Mouse (Mus musculus) cerebellum, adult 11-12 months (tissue): ENCODE measurements around the gene Ier5l.

Source experiments
- DNase-seq: peaks from one replicate; pipeline ENCODE4 v3.0.0; 2022

The Ier5l gene

DNA sequence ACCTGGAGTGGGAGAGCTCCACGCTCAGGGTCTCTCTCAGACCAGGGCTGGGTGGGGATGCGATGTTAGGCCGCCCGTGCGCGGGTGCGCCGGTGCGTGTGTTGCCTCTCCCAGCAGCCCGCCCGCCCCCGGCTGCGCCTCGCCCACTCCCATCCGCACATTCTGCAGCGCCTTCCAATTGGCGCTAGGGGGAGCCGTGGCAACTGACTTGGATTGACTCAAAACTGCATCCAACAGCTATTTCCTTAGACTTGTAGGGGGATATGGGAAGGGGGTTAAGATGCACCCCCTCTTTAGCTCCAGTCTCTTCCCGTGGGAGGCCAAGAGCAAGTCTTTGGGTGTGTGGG lies 4.2 kb downstream of the Ier5l start:
- DNase-seq = peak; percentile 58

DNA sequence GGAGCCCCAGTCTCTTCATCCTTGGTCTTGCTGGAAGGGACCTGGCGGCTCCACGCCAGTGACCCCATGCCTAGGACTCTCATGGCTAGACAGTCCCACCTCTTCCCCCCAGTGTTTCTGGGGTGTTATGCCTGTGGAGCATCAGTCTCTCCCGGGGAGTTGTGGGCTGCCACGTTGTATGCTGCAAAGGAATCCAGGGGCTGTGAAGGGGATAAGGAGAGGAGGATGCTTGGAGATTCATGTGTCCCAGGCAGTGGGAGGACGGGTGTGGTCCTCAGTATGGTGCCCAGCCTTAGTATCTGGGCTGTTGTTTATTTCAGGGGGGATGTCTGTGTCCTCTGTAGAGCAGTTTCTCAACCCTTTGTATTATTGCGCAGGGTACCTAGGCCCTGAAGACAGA lies 5.0 kb downstream of the Ier5l start:
- DNase-seq = peak; percentile 14

DNA sequence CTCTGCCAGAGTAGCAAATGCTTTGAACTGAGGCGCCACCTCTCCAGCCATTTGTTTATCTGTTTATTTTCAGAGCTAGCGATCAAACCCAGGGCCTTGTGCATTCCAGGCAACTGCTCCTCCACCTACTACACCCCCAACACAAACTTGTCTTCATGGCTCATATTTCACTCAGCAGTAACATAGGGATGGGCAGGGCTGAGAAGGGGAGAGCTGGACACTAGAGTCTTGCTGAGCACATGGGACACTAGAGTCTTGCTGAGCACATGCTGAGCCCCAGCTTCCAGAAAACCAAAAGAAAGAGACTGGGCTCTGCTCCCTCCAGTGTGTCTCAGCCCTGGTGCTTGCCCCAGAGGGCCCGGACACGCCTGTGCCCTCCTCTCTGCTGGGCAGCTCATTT lies 7.2 kb downstream of the Ier5l start:
- DNase-seq = no peak

DNA sequence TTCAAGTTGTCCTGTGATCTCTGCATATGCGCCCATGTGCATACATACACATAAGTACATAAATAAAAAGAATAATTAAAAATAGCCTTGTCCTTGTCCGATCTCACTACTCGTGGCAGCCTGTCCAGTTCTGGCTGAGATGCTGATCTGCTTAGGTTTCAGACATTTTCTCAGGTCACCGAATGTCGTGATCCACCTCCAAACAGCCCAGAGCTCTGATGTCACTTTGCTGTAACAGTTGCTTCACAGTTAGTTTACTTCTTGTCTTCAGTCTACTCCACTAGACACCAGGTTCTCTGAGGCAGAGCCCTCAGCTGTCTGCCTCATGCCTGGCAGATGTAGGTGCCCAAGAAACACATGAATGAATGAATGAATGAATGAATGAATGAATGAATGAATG lies 9.6 kb downstream of the Ier5l start:
- DNase-seq = peak; percentile 23

DNA sequence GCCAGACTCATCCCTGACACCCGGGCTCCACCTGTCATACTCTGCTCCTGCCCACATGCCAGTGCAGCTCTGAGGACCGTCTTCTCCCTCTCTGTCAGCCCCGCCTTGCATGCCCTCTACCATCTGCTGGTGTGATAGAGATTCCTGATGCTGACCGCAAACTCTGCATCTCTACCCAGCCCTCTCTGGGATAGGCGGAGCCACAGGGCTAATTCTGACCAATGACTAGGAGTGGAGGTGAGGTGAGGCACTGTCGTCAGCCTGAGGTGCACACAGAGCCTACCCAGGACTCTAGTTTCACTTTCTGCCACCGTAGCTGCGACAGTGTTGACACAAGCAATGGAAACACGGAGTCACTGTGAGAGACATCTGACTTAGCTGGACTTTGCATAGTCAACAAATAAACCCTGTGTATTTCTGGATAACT lies 10.1 kb downstream of the Ier5l start:
- DNase-seq = peak; percentile 87

DNA sequence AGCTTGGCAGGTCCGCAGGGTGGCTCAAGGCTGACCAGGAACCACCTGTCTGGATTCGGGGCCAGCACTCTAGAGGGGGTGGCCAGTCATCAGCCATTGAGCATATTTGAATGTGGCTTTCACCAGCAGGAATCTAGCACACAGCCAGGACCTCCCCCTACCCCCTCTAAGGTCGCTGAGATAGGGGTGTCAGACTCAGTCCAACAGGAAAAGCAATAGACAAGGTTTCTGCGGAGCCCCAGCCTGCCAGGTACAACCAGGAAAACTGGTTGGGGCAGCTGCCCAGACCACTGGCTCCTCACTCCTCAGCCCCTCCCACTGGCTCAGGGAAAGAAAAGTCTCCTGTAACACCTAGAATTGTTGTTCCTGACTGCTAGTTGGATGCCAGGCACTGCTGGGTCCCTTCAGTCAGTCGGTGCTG lies 10.7 kb downstream of the Ier5l start:
- DNase-seq = peak; percentile 53

DNA sequence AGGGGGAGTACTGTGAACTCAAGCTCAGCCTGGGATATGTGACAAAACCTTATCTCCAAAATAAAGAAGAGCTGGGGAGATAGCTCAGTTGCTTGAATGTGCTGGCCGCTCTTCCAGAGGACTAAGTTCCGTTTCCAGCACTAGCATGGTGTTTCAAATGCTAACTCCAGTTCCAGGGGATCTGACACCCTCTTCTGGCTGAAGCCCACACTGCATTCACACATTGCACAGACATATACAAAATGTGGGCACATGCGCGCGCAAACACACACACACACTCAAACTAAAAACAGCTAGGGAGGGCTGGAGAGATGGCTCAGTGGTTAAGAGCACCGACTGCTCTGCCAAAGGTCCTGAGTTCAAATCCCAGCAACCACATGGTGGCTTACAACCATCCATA lies 14.8 kb downstream of the Ier5l start:
- no peak for DNase-seq

DNA sequence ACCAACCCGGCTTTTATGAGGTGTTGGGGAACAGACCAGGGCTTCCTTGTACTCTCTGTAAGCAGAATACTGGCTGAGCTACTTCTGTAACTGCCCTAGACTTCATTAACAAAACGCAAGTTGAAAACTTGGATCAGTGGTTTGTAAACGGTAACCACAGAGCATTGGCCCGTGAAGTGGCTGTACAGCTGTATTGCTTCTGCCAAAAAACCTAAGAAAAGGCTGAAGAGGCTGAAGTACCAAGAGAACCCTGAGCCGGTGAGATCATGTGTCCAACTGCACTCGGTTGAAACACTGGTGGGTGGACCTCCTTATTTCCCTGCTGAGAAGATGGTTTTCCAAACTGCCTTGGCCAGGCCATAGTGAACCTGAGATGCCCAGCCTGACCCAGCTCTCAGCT lies 15.7 kb downstream of the Ier5l start:
- DNase-seq = no peak

DNA sequence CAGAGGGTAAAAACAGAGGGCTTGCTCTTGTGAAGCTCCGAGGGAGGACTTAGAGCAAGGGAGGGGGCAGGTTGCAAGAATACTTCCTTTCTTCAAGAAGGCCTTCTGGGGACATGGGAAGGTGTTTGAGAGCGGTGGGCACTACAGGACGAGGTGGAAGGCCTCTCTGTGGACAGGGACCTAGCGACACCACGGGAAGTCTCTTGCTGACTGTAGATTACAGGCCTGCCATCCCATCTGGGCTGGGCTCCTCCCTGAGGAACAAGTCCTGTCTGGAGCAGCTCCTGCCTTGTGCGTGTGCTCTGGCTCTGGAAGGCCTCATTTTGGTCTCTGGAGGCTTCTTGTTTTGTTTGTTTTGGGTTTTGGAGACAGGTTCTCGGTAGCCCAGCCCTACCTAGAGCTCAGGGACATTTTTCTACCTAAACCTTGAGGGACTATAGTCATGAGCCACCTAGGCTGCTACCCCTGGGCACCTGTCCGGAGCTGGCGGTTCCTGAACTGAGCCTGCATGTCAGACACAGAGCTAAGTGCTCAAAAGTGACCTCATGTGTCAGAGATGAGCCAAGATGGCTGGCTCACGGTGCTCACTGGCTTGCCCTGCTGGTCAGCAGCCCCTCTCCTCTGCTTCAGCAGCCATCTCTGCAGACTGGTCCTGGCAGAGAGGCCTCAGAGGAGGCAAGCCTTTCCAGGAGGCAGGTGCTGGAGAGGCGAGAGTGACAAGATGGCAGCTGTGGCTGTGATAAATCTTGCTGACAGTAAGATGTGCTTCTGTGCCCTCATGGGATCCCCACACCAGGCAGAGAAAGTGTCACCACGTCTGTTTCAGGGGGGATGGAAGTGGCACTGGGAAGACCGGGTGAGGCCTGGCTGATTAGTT lies 17.7 kb downstream of the Ier5l start:
- DNase-seq = no peak

DNA sequence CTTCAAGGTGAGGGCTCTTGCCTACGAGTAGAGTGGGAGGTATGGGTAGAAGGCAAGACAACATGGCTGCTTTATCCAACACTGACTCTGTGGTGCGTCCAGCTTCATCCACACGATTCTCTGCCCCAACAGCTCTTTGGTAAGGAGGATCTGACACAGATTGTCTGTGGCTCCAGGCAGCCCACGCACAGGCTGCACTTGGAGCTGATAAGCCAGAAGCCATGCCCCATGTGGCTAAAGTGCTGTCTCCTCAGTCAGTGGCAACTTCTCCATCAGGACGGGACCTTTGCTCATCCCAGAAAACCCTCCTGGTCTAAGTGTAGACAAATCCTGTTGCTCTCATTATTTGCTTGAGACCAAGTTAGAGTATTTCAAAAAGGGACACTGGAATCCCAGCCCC lies 19.4 kb downstream of the Ier5l start:
- DNase-seq = no peak

DNA sequence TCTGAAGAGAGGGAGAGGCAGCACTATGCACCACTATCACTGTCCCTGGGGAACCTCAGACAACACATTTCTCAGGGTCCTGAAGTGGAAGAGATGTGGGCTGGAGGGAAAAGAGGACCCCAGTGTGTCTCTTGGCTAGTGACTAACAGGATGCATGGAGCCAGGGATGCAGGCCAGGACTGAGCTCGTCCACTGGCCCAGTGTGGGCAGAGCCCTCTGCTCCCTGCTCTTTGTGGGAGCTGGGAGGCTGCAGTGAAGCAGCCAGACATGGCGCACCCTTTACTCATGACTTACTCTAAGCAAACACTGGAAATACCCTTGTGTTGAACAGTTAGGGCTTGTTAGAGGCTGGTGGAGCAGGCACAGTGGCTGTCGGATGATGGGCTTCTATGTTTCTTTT lies 20.4 kb downstream of the Ier5l start:
- DNase-seq = no peak

DNA sequence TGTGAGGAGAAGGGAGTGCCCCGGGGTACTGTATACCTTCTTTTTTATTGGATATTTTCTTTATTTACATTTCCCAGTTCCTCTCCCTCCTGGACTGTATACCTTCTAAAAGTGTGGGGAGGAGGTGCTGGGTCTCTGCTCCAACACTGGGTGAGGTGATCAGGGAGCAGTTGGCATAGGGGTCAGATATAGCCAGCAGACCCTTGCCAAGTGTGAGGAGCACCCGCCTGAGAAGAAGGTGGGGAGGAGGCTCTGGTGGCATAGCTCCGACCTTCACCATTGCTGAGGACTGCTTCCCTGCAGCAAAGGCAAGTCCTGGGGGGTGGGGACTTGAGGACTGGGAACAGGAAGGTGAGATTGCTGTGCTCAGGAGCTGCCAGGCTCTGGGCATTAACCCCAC lies 22.5 kb downstream of the Ier5l start:
- peak; percentile 12 for DNase-seq

DNA sequence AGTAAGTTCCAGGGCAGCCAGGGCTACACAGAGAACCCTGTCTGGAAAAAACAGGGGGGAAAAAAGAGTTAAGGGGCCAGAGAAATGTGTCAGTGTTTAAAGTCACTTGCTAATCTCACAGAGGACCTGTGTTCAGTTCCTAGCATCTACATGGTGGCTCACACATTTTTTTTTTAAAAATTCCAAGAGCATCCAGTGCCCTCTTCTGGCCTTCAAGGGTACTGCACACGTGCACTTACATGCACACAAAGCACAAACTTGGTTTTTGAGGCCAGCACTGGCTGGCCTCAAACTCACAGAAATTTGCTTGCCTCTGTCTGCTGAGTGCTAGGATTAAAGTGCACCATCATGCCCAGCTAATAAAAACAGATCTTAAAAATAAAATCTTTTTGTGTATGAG lies 23.5 kb downstream of the Ier5l start:
- DNase-seq = no peak

DNA sequence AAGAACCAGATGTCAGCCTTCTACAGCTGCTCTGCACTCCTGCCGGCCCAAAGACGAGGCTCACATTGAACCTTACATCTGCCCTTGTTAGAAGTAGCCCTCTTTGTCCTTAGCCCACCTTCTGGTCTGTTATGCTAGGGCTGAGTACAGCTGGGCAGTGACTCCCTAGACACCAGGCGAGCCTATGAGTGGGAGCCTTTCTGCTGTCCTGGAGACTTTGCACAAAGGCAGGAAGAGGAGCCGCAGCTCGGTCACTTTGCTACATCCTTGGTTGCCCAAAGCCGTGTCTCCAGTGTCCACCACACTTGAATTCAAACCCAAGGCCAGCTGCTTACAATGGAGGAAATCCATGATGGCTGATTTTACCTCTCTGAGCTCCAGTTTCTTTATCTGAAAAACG lies 25.6 kb downstream of the Ier5l start:
- no peak for DNase-seq

DNA sequence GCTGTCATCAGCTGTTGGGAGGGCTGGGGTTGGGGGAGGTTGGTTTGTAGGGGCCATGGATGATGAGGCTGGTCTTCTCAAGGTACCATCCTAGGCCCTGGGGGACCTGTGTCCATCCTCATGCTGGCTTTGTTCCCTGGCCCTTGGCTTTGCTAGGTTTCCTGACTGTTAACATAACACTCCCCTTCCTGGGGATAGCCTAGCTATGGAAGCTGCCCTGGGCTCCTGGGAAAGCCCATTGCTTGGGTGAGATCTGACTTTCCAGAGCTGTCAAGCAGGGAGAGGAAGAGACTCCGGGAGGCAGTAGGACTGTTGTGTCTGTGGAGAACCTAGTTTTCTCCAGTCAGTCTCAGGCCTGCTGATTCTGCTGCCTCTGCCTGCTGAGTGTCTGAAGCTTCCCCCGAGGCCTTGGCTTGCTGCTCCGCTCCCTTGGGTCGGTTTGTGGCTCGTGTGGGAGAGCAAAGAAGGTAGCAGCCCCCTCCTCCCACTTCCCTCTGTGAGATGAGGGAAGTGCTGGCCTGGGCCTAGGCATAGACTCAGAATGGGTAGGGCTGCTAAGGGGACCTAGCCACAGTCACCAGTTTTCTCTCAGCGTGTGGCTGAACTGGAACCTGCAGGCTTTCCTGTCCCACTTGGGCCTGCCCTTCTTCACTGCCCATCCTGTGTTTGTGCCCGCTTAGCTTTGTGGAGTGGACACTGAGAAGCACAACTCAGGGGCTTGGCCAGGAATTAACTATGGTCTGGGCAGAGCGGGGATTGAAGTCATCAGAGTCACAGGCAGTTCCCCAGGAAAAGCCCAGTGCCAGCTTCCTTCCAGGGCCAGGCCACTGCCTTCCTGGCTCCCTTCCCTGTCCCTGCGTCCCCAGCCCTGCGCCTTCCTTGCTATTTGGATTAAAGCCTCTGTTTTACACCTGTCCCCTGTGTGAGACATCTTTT lies 26.9 kb downstream of the Ier5l start:
- peak; percentile 72 for DNase-seq

DNA sequence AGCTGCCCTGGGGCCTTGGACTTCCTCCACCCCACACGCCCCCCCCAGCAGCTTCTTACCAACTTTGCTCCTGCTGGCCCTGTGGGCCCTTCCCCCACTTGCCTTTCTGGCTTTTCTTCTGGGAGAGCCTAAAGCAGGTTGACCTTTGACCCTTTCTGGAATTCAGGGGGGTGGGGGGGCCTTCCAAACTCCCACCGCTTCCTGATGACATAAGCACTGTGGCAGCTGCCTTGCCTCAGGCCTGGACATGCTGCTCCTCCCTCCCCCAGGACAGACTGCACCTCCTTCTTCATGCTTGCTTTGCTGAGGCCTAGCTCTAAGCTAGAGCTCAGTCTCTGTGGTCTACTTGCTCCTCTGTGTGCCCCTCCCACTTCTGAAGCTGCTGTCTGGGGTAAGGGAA lies 28.7 kb downstream of the Ier5l start:
- DNase-seq = peak; percentile 21

DNA sequence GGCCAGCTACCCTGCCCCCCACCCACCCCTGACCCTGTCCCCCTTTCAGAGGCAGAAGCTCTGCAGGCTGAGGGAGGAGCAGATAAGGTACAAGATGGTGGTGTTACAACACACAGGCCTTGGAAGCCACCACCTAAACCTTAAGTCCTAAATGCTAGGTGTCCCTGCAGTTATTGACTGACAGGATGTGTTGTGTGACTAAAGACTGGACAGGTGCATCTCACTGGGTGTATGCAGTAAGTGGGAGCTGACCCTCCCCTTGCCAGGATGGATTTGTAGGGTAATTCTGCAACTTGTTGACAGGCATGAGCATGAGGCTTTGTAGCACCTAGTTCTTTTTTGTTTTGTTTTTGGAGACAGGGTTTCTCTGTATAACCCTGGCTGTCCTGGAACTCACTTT lies 29.6 kb downstream of the Ier5l start:
- no peak for DNase-seq

DNA sequence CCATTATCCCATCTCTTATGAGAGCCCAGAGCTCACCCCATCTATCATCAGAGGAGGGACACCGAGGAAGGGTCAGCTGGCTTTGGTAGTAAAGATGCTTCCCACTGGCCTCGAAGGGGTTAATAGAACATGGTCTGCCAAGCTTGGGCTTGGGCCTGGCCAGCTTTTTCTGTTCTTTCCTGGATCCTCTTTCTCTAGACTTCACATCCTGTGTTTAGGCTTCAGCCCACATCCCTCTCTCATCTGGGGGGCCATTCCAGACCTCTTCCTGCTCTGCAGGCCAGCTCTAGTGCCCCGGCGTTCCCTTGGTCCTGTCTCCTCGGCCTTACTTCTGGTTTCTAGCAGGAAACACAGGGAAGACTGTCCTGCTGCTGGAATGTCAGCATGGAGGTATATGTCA lies 30.0 kb downstream of the Ier5l start:
- DNase-seq = peak; percentile 11

DNA sequence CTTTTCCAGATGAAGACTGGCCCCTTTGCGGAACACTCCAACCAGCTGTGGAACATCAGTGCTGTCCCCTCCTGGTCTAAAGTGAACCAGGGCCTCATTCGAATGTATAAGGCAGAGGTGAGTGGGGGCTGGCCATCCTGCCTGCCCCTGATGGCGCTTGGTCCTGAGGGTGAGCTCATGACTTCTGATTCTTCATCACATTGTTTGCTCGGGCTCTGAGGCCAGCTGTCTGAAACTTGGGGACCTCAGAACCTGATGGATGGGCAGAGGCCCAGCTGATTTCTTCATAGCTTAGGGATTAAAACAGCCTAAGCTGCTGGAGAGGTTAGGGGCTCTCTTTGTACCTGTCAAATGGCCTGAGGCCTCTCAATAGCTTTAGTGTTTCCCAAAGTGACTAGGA lies 30.7 kb downstream of the Ier5l start:
- DNase-seq = peak; percentile 7

DNA sequence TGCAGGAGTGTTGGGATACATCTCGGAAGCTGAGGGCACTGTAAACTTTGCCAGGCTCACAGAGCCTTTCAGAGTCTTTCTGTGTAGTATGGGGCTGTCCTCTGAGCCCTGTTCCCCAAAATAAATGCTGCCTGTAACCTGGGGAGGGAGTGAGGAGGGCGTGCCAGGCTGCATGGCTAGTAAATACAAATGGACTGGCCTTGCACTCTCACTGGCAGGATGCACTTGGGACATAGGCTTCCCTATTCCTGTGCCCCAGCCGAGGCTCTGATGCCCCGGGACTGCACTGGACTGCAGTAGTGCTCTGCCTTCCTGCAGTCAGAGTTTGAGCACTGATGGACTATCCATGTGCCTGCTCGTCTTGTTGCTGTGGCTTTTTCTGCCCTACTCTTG lies 31.5 kb downstream of the Ier5l start:
- DNase-seq = no peak

DNA sequence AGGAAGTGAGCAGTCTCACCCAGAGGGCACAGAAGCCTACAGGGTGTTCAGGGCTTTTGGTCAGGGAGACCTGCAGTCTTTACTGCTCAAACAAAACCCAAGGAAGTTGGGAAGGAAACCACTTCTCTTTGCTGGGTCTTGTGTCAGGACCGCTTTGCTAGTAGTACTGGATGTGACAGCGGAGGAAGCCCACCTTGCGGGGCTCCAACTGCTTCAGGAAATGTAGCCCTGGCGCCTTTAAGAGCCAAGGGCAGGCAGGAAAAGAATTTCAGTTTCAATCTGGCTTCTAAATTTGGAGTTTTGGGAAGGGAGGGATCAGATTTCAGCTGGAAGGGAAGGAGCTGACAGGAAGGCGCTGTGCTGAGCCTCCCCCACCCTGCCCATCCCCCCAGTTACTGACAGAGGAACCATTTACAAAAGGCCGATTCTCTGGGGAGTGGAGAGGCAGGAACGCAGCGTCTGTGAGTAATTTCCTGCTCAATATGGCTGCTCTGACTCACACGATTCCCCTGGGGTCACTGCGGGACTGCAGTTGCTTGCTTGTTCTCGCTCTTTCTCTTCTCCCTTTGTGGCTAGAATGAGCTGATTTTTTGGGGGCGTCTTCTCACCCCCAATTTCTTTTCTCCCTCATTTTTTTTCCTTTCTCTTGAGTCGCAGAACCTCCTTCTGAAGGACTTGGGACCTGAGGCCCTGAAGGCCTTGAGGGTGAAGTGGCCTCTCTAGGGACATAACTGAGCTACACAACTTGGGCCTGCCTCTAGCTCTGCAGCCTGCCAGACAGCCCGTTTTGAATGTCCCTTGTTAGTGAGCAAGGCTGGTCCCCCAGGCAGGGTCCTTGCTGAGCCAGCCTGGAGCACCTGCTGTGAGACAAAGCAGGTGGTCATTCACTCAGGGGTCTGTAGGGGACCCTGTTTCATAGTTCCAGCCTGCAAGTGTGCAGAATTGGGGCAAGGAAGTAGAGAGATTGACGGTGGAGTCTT lies 32.2 kb downstream of the Ier5l start:
- DNase-seq = peak; percentile 57

DNA sequence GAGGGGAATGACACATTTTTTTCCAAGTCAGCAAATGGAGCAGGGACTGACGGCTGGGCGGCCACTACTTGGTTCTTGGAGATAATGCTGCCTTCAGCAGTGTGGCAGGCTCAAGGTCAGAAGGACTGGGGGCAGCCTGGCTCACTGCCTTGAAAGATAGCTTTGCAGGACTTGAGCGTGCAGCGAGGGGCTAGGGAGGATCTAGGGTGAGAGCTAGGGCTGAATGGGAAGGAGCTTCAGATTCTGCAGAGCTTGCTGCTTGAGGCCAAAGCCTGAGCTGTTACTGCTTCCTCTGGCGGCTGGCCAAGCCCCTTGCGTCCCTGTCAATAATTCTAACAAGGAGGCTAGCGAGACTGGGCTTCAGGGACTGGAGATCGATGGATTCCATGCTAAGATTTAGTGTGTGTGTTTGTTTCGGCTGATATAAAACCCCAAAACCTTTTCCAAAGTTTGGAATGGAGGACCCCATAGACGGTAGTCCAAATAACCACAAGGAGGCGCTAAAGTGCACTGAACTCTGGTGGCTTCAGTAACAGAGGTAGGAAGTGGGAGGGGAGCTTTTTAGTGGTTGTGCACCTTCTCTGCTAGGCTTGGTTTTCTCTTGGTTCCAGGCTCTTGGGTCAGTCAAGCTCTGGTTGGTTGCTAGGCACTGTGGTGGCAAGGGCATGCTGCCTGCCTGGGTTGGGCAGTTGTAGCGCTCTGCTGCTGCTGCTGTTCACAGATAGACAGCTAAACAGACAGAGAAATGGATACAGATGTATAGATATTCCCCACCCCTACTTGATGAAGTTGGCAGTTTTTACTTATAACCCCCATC lies 33.1 kb downstream of the Ier5l start:
- DNase-seq = peak; percentile 56
